Mouse (Mus musculus): ENCODE measurements around the gene Agap1. TPM values are rescaled to one million over a fixed set of nuclear protein-coding genes. Genes with fewer than 3 reads are reported as not detected.
A peak's percentile ranks its signal among the peaks of the same experiment; 100 is the strongest.

Agap1 gene
- polyA plus RNA-seq, 1 experiment from 2014 or later = 37.2 TPM

GRCm38 (mm10) chr1:89922883-89923641, 468.5 kb downstream of the Agap1 start:
- H3K36me3 ChIP-seq (ENCODE audit: control insufficient read depth, insufficient read depth) = no peaks in the 10 kb centered on the region
- peaks cover 98% of the 10 kb centered on the region for H3K27me3 ChIP-seq (replicated peaks; ENCODE audit: control insufficient read depth, insufficient read depth, low read length)
- no peak for ATAC-seq
- H3K4me1 ChIP-seq (replicated peaks; ENCODE audit: control insufficient read depth, insufficient read depth, low read length) = peaks cover 18% of the 10 kb centered on the region
- no peak overlapping the region for H3K4me3 ChIP-seq (replicated peaks; ENCODE audit: low read length)
- H3K9ac ChIP-seq (replicated peaks; ENCODE audit: low read depth, low read length) = no peak overlapping the region
- no peak overlapping the region; the same call in 1 of the 2 replicates for H3K4me2 ChIP-seq (ENCODE audit: low read length)
- no peaks in the 10 kb centered on the region for H3K9me3 ChIP-seq (ENCODE audit: control insufficient read depth, low read length)
- WGBS = under 1% methylated on average over 38 of the region's 41 CpGs
- no peak overlapping the region for H3K27ac ChIP-seq (ENCODE audit: low read length)

DNA sequence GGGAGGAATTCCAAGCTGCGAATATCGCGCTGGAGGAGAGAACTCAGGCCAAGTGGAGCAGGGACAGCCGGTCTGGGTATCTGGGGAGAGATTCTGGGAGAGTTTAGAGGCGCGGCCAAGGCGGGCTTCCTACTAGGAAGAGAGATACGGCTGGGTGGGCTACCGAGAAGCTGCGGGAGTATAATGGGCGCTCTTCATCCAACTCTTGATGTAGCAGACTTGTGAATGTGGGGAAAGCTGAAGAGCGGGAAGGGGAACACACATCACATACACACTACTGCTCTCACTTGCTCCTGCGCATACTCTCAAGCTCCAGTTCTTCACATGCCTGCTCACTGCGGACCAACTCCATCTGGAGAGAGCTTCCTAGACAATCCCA, 469.0 kb downstream of the Agap1 start:
- Histone ChIP-seq H3K9me3 (ENCODE audit: control insufficient read depth, low read length) (no peaks in the 10 kb centered on the region), H3K9ac (replicated peaks; ENCODE audit: low read depth, low read length) (no peak overlapping the region), H3K27ac (ENCODE audit: low read length) (no peak overlapping the region), H3K36me3 (ENCODE audit: control insufficient read depth, insufficient read depth) (no peaks in the 10 kb centered on the region), H3K4me1 (replicated peaks; ENCODE audit: control insufficient read depth, insufficient read depth, low read length) (peaks cover 18% of the 10 kb centered on the region), H3K27me3 (replicated peaks; ENCODE audit: control insufficient read depth, insufficient read depth, low read length) (peaks cover 97% of the 10 kb centered on the region), H3K4me3 (replicated peaks; ENCODE audit: low read length) (no peak overlapping the region), H3K4me2 (ENCODE audit: low read length) (no peak overlapping the region)
- WGBS = 7% methylated on average over 14 of the region's 14 CpGs
- ATAC-seq = no peak

DNA sequence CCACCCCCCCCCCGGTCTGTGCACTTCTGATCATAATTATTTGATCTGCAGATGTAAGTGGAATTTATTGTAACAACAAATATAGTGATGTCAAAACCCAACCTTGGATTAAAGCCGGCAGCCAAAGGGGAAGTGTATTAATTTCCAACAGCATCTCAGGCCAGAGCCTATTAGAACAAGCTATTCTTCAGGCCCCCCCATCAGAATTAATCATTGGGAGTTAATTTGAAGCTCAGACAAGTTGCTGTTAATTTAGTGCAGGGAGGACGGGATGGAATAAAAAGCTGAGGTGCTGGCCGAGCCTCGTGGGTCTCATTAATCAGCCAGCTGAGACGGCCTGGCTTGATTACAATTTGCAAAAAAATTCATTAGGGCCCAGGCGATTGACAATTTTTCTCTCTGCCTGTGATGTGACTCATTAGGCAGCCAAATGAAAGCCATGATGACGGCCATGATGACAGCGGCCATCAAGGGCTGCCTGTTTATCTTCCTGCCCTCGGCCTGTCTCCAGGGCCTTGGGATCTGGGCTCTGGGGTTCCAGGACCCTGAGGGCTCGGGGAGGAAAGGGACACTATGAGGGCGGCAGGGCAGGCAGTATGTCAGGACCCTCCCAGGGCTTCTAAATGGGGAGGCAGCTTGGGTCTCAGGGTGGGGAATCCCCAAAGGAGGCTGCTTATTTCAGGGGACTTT, 471.0 kb downstream of the Agap1 start:
- 5% methylated on average over 12 of the region's 12 CpGs for WGBS
- Histone ChIP-seq H3K9me3 (ENCODE audit: control insufficient read depth, low read length) (no peaks in the 10 kb centered on the region), H3K9ac (replicated peaks; ENCODE audit: low read depth, low read length) (no peak overlapping the region), H3K36me3 (ENCODE audit: control insufficient read depth, insufficient read depth) (no peaks in the 10 kb centered on the region), H3K4me2 (ENCODE audit: low read length) (no peak overlapping the region), H3K27ac (ENCODE audit: low read length) (no peak overlapping the region), H3K27me3 (replicated peaks; ENCODE audit: control insufficient read depth, insufficient read depth, low read length) (peaks cover 96% of the 10 kb centered on the region), H3K4me1 (replicated peaks; ENCODE audit: control insufficient read depth, insufficient read depth, low read length) (peaks cover 27% of the 10 kb centered on the region), H3K4me3 (replicated peaks; ENCODE audit: low read length) (no peak overlapping the region)
- no peak for ATAC-seq

- no peak overlapping the region for H3K9ac ChIP-seq (replicated peaks; ENCODE audit: low read depth, low read length)
- no peak overlapping the region for H3K4me3 ChIP-seq (replicated peaks; ENCODE audit: low read length)
Measured at GRCm38 (mm10) chr1:89926583-89927060, 472.0 kb downstream of the Agap1 start.

DNA sequence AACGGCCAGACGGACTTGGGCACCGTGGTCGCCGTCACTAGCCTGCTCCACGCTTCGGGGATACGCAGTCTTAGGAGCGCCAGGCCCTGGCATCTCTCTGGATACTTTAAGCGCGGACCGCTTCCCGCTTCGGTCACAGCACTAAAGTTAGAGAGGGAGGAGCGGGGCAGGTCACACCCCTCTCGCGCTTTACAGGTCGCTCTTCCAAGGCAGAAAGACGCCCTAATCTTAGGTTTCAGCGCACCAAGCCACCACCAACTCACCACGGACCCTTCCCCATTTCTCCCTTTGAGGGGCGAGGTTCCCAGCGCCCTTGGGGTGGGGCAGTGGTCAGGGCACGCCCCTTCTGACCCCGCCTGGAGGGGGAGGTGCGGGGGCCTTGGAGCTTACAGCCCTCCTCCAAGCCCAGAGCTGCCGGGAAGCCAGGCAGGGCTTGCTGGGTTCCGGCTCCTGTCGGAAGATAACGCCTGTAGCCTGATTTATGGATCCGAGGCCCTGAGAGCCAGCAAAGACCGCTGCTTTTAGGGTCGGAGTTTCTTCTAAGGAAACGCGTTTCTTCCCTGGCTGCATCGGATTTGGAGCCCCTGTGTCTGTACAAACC, 472.6 kb downstream of the Agap1 start:
- ATAC-seq = no peak
- no peak overlapping the region for H3K4me2 ChIP-seq (ENCODE audit: low read length)
- H3K27ac ChIP-seq (ENCODE audit: low read length) = no peak overlapping the region
- no peaks in the 10 kb centered on the region for H3K9me3 ChIP-seq (ENCODE audit: control insufficient read depth, low read length)
- H3K4me1 ChIP-seq (replicated peaks; ENCODE audit: control insufficient read depth, insufficient read depth, low read length) = peaks cover 36% of the 10 kb centered on the region
- H3K9ac ChIP-seq (replicated peaks; ENCODE audit: low read depth, low read length) = no peak overlapping the region
- no peaks in the 10 kb centered on the region for H3K36me3 ChIP-seq (ENCODE audit: control insufficient read depth, insufficient read depth)
- 1% methylated on average over 36 of the region's 36 CpGs for WGBS
- H3K4me3 ChIP-seq (replicated peaks; ENCODE audit: low read length) = no peak overlapping the region
- H3K27me3 ChIP-seq (replicated peaks; ENCODE audit: control insufficient read depth, insufficient read depth, low read length) = peaks cover 94% of the 10 kb centered on the region

More at GRCm38 (mm10) chr1:89926583-89927060, 472.0 kb downstream of the Agap1 start:
- H3K4me1 ChIP-seq (replicated peaks; ENCODE audit: control insufficient read depth, insufficient read depth, low read length) = peaks cover 36% of the 10 kb centered on the region
- ATAC-seq = no peak
- peaks cover 97% of the 10 kb centered on the region for H3K27me3 ChIP-seq (replicated peaks; ENCODE audit: control insufficient read depth, insufficient read depth, low read length)
- H3K27ac ChIP-seq (ENCODE audit: low read length) = no peak overlapping the region
- WGBS = 3% methylated on average over 9 of the region's 9 CpGs
- H3K4me2 ChIP-seq (ENCODE audit: low read length) = no peak overlapping the region
- no peaks in the 10 kb centered on the region for H3K9me3 ChIP-seq (ENCODE audit: control insufficient read depth, low read length)
- no peaks in the 10 kb centered on the region for H3K36me3 ChIP-seq (ENCODE audit: control insufficient read depth, insufficient read depth)

GRCm38 (mm10) chr1:89928676-89929075, 474.1 kb downstream of the Agap1 start:
- no peaks in the 10 kb centered on the region for H3K9me3 ChIP-seq (ENCODE audit: control insufficient read depth, low read length)
- H3K4me1 ChIP-seq (replicated peaks; ENCODE audit: control insufficient read depth, insufficient read depth, low read length) = peaks cover 29% of the 10 kb centered on the region
- H3K27me3 ChIP-seq (replicated peaks; ENCODE audit: control insufficient read depth, insufficient read depth, low read length) = peaks cover 81% of the 10 kb centered on the region
- no peak overlapping the region for H3K4me2 ChIP-seq (ENCODE audit: low read length)
- no peak overlapping the region for H3K4me3 ChIP-seq (replicated peaks; ENCODE audit: low read length)
- WGBS = 6% methylated on average over 25 of the region's 25 CpGs
- H3K9ac ChIP-seq (replicated peaks; ENCODE audit: low read depth, low read length) = no peak overlapping the region
- H3K27ac ChIP-seq (ENCODE audit: low read length) = no peak overlapping the region
- no peaks in the 10 kb centered on the region for H3K36me3 ChIP-seq (ENCODE audit: control insufficient read depth, insufficient read depth)
- ATAC-seq = no peak

GRCm38 (mm10) chr1:89929181-89929580, 474.6 kb downstream of the Agap1 start:
- H3K9ac ChIP-seq (replicated peaks; ENCODE audit: low read depth, low read length) = no peak overlapping the region
- WGBS = 2% methylated on average over 6 of the region's 6 CpGs
- no peak overlapping the region for H3K4me2 ChIP-seq (ENCODE audit: low read length)
- H3K9me3 ChIP-seq (ENCODE audit: control insufficient read depth, low read length) = no peaks in the 10 kb centered on the region
- no peak overlapping the region for H3K4me3 ChIP-seq (replicated peaks; ENCODE audit: low read length)
- H3K4me1 ChIP-seq (replicated peaks; ENCODE audit: control insufficient read depth, insufficient read depth, low read length) = peaks cover 31% of the 10 kb centered on the region
- H3K36me3 ChIP-seq (ENCODE audit: control insufficient read depth, insufficient read depth) = no peaks in the 10 kb centered on the region
- no peak overlapping the region for H3K27ac ChIP-seq (ENCODE audit: low read length)
- H3K27me3 ChIP-seq (replicated peaks; ENCODE audit: control insufficient read depth, insufficient read depth, low read length) = peaks cover 81% of the 10 kb centered on the region
- ATAC-seq = no peak

DNA sequence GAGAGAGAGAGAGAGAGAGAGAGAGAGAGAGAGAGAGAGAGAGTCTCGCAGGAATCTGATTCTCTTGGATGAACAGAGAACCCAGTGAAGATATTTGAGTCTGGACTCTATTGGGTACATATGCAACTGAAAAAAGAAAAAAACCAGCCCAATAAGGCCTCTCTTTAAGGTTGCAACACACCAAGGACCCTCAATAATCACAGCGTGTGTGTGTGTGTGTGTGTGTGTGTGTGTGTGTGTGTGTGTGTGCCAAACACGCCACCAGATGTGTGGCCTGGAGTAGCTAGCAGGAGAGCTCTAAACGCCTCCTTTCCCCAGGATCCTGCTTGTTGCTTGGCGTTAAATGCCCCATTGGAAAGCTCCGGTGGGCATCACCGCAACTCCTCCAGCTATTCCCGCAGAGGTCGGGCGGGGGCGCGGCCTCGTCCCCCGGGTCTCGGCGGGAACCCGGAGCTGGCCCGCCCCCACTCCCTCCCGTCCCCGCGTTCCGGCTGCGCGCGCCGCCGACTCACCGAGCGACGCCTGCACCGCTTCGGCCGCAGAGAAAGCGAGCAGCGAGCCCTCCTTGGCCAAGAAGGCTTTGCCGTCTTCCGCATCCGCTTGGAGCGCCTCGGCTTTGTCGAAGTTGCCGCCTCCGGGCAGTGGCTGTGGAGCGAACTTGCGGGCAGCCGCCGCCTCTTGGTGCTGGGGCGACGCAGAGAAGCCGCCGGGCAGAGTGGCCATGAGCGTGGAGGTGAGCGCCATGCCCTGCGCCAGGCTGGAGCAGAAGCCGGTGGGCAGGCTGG, 475.3 kb downstream of the Agap1 start:
- Histone ChIP-seq H3K9me3 (ENCODE audit: control insufficient read depth, low read length) (no peaks in the 10 kb centered on the region), H3K4me1 (replicated peaks; ENCODE audit: control insufficient read depth, insufficient read depth, low read length) (peaks cover 28% of the 10 kb centered on the region), H3K4me2 (ENCODE audit: low read length) (peak overlapping the region; percentile 29), H3K27me3 (replicated peaks; ENCODE audit: control insufficient read depth, insufficient read depth, low read length) (peaks cover 77% of the 10 kb centered on the region), H3K27ac (ENCODE audit: low read length) (no peak overlapping the region), H3K9ac (replicated peaks; ENCODE audit: low read depth, low read length) (0 out of 2 replicates have a peak overlapping the region, but pooled peaks have one; percentile 16), H3K4me3 (replicated peaks; ENCODE audit: low read length) (peak overlapping the region; percentile 35), H3K36me3 (ENCODE audit: control insufficient read depth, insufficient read depth) (no peaks in the 10 kb centered on the region)
- no peak for ATAC-seq
- 0% methylated on average over 55 of the region's 55 CpGs for WGBS

Measured in forebrain, embryonic 16.5 days (tissue).